Mouse (Mus musculus) 3134 (cell line): ENCODE measurements at regions not wholly inside any gene's neighbourhood (a gene's known extent, or its start where the extent isn't known, plus 50 kb on each side); places are given as distances from the start of the nearest gene placed in this dataset.

Source experiments
- DNase-seq: peaks from one replicate; pipeline ENCODE4 v3.0.0-alpha.2; 2011; ENCODE audit warnings: low spot score; ENCODE audit not compliant: insufficient read length; ENCODE audit errors: extremely low read depth

GRCm38 (mm10) chr3:82781464-82781863 lies 94.8 kb downstream of the Rbm46 start:
- DNase-seq = no peak

- DNase-seq = no peak
Observed at GRCm38 (mm10) chr3:82770512-82771270, 105.6 kb downstream of the Rbm46 start.

- DNase-seq = no peak
Observed at GRCm38 (mm10) chr3:82767484-82767883, 108.8 kb downstream of the Rbm46 start.

- DNase-seq = no peak
Observed at GRCm38 (mm10) chr3:82759946-82760345, 116.3 kb downstream of the Rbm46 start.

- DNase-seq = no peak
Observed at GRCm38 (mm10) chr3:82758967-82759366, 117.3 kb downstream of the Rbm46 start.

GRCm38 (mm10) chr3:82725546-82725945 lies 150.7 kb downstream of the Rbm46 start:
- DNase-seq = peak; percentile 3

- DNase-seq = no peak
Observed at GRCm38 (mm10) chr3:82707628-82708027, 159.7 kb upstream of the Npy2r start.

- DNase-seq = no peak
Observed at GRCm38 (mm10) chr3:82692131-82692530, 144.2 kb upstream of the Npy2r start.

GRCm38 (mm10) chr3:82656159-82656874 lies 108.4 kb upstream of the Npy2r start:
- no peak for DNase-seq

GRCm38 (mm10) chr3:82652346-82652745 lies 104.5 kb upstream of the Npy2r start:
- DNase-seq = no peak

- no peak for DNase-seq
Observed at GRCm38 (mm10) chr3:82640052-82640451, 92.2 kb upstream of the Npy2r start.

- no peak for DNase-seq
Observed at GRCm38 (mm10) chr3:82636666-82637065, 88.8 kb upstream of the Npy2r start.

GRCm38 (mm10) chr3:82620418-82621003 lies 72.6 kb upstream of the Npy2r start:
- DNase-seq = no peak

- DNase-seq = no peak
Observed at GRCm38 (mm10) chr3:82619371-82619770, 71.5 kb upstream of the Npy2r start.

GRCm38 (mm10) chr3:82601880-82602279 lies 54.0 kb upstream of the Npy2r start:
- DNase-seq = no peak

GRCm38 (mm10) chr3:82598656-82599055 lies 50.8 kb upstream of the Npy2r start:
- DNase-seq = no peak
